Mouse (Mus musculus) kidney, postnatal 0 days (tissue): ENCODE data around the gene Timd2. TPM values are rescaled to one million over a fixed set of nuclear protein-coding genes. Genes with fewer than 3 reads are reported as not detected.
"Not testable (repeated sequence)": the region's sequence is repeated elsewhere in the genome, so short reads cannot be mapped to it uniquely, and the experiment has no call there.

Experiments used
- ATAC-seq: fragments of 200-750 bp; cut with Nextera tagmentation; replicated peaks from 2 replicates; pipeline ENCODE4 v1.8.0; 2017; ENCODE audit warnings: low read depth, moderate number of reproducible peaks, moderate TSS enrichment, moderate library complexity; ENCODE audit not compliant: low FRiP score
- DNase-seq: peaks from one replicate; pipeline ENCODE4 v3.0.0-alpha.2; 2016; ENCODE audit warnings: low spot score
- H3K27ac ChIP-seq: fragments of 300-500 bp; sonication (generic); 2 replicates; pipeline ENCODE4 v1.5.1; 2014; ENCODE audit warnings: mild to moderate bottlenecking
- H3K27me3 ChIP-seq: fragments of 300-500 bp; sonication (generic); 2 replicates; pipeline ENCODE4 v1.6.1; 2014; ENCODE audit warnings: low read length, mixed read lengths; ENCODE audit not compliant: insufficient read depth
- H3K36me3 ChIP-seq: fragments of 300-500 bp; sonication (generic); 2 replicates; pipeline ENCODE4 v1.6.1; 2014; ENCODE audit warnings: low read length, mixed read lengths; ENCODE audit not compliant: insufficient read depth
- H3K4me1 ChIP-seq: fragments of 300-500 bp; sonication (generic); replicated peaks from 2 replicates; pipeline ENCODE4 v1.6.1; 2014; ENCODE audit warnings: antibody characterized with exemption, low read length, mixed read lengths; ENCODE audit not compliant: insufficient read depth
- H3K4me2 ChIP-seq: fragments of 300-500 bp; sonication (generic); 2 replicates; pipeline ENCODE4 v1.6.1; 2014; ENCODE audit warnings: mild to moderate bottlenecking, low read length, moderate library complexity, mixed read lengths
- H3K4me3 ChIP-seq: fragments of 300-500 bp; sonication (generic); replicated peaks from 2 replicates; pipeline ENCODE4 v1.5.1; 2014; ENCODE audit warnings: low read depth, low read length
- H3K9ac ChIP-seq: fragments of 300-500 bp; sonication (generic); 2 replicates; pipeline ENCODE4 v1.6.1; 2014; ENCODE audit warnings: low read depth, low read length
- H3K9me3 ChIP-seq: fragments of 300-500 bp; sonication (generic); replicated peaks from 2 replicates; pipeline ENCODE4 v1.6.1; 2016; ENCODE audit warnings: low read length, inconsistent platforms, mixed read lengths
- CTCF ChIP-seq: IDR thresholded peaks from 2 replicates; pipeline ENCODE4 v1.5.1; 2016; ENCODE audit warnings: antibody characterized with exemption, low read depth, mild to moderate bottlenecking, moderate library complexity
- WGBS: fragments of 180-500 bp; shearing (Covaris S2); extraction: QIAGEN DNeasy Blood & Tissue Kit; methylation state at CpG from one replicate; pipeline ENCODE4 v1.1.7; 2014; 5-methylcytosine and 5-hydroxymethylcytosine counted together
- polyA plus RNA-seq: library from polyadenylated mRNA; unstranded; fragments of >200 nt; fragmentation: Nextera tagmentation; extraction: Ambion mirVana; gene quantifications from 2 replicates; pipeline ENCODE4 v1.2.1, GENCODE M21; 2015

The Timd2 gene
- polyA plus RNA-seq, 1 experiment from 2014 or later: 0.67 TPM

DNA sequence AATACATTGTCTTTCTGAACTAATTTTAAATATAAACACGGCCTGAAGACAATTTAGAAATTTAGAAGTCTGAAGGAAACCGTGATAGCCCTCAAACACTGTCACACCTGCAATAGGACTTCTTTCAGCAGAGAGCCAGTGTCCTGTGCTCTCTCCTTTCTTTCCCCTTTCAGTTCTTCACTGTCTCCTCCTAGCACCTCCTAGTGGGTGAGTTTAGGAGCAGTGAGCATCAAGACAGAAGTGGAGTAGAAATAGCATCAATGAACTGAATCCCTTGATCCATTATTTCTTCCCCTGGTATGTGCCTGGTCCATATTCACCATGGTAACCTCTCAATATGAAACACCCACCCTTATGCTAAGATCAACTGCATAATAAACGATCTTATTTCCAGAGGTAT, 70.3 kb downstream of the Timd2 start:
- Histone ChIP-seq H3K4me2 (no peak overlapping the region), H3K36me3 (no peaks in the 10 kb centered on the region), H3K4me3 (no peak overlapping the region), H3K9me3 (no peaks in the 10 kb centered on the region), H3K9ac (no peak overlapping the region), H3K27me3 (no peaks in the 10 kb centered on the region), H3K4me1 (no peaks in the 10 kb centered on the region), H3K27ac (no peak overlapping the region)
- ATAC-seq (no peak), DNase-seq (no peak)
- WGBS: 81% methylated on average over 3 of the region's 3 CpGs
- no peak; the same call in 1 of the 2 replicates for TF ChIP-seq CTCF

DNA sequence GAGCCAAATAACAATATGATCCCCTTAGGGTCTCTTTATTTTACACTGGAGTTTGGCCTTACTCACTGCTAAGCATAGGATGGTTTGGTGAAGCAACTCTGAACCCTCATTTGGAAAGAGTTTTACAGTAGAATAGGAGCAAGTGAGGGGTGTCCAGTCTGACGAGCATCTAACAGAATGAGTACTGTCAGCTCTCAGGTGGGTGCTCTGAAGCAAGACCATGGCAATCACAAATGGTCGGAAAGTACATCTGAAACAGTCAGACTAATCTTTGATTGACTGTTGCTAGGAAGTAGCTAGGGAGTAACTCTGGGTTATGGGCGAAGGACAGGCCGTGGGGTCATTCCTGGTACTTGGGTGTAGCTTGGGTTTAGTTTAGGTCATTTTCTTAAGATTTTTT, 71.3 kb downstream of the Timd2 start:
- not testable (repeated sequence) for ATAC-seq, H3K36me3 ChIP-seq, DNase-seq, H3K4me3 ChIP-seq, H3K9me3 ChIP-seq, H3K27ac ChIP-seq, H3K27me3 ChIP-seq, H3K4me2 ChIP-seq, H3K4me1 ChIP-seq, H3K9ac ChIP-seq
- 66% methylated on average over 4 of the region's 4 CpGs for WGBS

DNA sequence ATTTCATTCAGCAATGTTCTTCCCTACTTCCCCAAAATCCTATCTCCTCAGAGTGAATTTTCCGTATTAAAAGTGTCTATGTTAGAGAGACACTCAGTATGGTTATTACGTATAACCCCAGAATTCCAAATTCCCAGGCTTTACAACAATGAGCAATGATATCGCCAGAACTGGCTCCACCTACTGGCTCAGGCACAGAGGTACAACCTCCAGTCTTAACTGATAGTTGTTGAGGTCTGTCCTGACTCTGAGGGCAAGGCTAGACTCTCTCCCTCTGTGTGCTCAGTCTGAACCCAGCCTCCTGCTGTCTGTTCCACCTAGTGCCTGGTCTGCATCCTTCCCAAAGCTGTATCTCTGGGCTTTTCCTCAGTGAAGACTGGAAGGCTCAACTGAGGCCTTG, 75.2 kb downstream of the Timd2 start:
- Histone ChIP-seq H3K36me3 (no peaks in the 10 kb centered on the region), H3K4me3 (no peak overlapping the region), H3K9ac (no peak overlapping the region), H3K4me1 (no peaks in the 10 kb centered on the region), H3K4me2 (no peak overlapping the region), H3K27ac (no peak overlapping the region), H3K27me3 (no peaks in the 10 kb centered on the region), H3K9me3 (no peaks in the 10 kb centered on the region)
- peak; percentile 71 for TF ChIP-seq CTCF
- peak; percentile 54 for DNase-seq
- WGBS: 37% methylated on average over 3 of the region's 3 CpGs
- no peak for ATAC-seq

DNA sequence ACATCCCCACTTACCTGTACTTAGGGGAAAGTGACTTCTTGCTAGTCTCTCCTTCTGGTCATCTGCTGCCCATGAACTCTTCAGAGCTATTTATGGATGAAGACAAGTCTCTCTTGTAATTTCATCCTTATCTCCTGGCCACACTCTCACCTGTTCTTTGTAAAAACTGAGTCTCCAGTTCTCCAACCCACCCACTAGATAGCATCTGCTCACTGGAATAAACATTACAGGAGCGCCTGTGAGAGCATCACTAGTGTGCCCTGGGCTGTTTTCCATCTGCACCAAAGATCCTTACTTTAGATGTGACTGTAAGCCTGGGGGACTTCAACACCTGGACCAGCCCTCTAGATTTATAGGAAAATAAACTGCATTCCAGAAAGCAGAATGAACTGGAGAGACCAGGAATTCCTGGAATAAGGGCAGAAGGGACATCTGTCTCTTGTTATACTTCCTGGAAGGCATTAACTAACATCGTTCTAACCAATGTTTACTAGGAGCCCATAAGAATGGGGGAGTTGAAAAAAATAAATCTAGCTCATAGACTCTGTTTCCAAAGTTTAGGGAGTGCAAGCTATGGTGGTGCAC, 77.6 kb downstream of the Timd2 start, which contains the start of gene Dppa1:
TSS of gene Dppa1 (minus strand) at position 51 of the 585 bp plus-strand sequence.
- Histone ChIP-seq H3K36me3 (no peaks in the 10 kb centered on the region), H3K9ac (no peak within 1 kb of the TSS), H3K4me3 (no peak within 1 kb of the TSS), H3K27me3 (no peaks in the 10 kb centered on the region), H3K4me1 (no peaks in the 10 kb centered on the region), H3K27ac (no peak within 1 kb of the TSS), H3K9me3 (no peaks in the 10 kb centered on the region), H3K4me2 (no peak within 1 kb of the TSS)
- TF ChIP-seq CTCF: no peak
- WGBS: 59% methylated on average over 2 of the region's 2 CpGs
- DNase-seq (no peak), ATAC-seq (no peak)

DNA sequence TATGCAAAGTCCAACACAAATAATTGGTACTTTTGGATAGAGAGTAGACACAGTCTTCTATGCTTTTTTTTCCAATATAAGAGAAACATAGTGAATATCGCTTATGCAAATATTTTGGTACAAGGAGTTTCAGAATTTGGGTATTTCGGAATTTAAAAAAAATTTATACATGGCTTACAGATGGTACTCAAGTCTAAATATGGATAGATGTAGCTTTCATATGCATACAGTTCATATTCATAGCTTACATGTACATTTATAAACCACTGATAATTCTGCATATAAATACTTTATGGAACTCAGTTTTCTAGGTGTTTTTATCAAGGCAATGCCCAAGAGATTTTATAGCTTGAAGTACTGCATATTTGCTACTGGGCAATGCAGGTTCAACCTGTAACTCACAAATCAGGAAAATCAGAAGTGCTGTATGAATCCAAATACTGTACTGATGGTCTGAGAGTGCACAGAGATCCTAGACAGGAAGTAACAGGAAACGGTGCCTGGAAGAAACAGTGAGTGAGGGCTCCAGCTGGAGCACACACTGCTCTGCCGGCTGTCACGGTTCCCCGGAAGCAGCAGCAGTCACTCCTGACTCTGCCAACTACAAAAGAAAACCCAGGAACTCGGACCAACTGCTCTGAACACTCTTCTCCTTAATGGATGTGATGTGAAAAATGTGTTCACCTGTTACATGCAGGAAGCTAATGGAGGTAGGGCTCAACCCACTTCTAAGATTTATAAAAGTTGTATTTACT, 86.3 kb downstream of the Timd2 start:
- TF ChIP-seq CTCF: no peak
- H3K4me2 ChIP-seq: no peak overlapping the region
- H3K36me3 ChIP-seq: no peaks in the 10 kb centered on the region
- DNase-seq (no peak), ATAC-seq (no peak)
- 51% methylated on average over 7 of the region's 7 CpGs for WGBS
- no peak overlapping the region for H3K27ac ChIP-seq
- no peak overlapping the region for H3K9ac ChIP-seq
- no peak overlapping the region for H3K4me3 ChIP-seq
- no peaks in the 10 kb centered on the region for H3K9me3 ChIP-seq
- no peaks in the 10 kb centered on the region for H3K27me3 ChIP-seq
- no peaks in the 10 kb centered on the region for H3K4me1 ChIP-seq

DNA sequence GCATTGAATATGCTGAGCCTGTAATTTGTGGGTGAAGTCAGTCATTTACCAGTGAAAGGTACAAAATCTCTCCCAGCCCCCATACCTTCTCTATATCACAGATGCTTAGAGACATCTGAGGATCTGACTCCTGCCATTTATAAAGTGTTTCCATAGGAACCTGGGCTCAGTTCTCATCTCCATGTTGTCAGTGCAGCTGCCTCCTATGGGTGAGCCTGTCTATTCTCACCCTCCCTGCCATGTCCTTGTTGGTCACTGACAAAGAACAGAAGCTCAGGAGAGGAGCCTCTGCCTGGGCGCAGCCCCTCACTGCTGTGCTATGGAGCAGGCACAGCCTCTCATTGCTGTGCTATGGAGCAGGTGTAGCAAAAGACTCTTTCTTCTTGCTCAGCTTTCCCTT, 86.9 kb downstream of the Timd2 start:
- DNase-seq (no peak), ATAC-seq (no peak)
- WGBS: 97% methylated on average over 1 of the region's 1 CpGs
- no peak overlapping the region for H3K27ac ChIP-seq
- H3K9me3 ChIP-seq: no peaks in the 10 kb centered on the region
- no peak for TF ChIP-seq CTCF
- H3K36me3 ChIP-seq: no peaks in the 10 kb centered on the region
- no peak overlapping the region for H3K4me3 ChIP-seq
- no peak overlapping the region for H3K9ac ChIP-seq
- no peaks in the 10 kb centered on the region for H3K27me3 ChIP-seq
- no peaks in the 10 kb centered on the region for H3K4me1 ChIP-seq
- H3K4me2 ChIP-seq: no peak overlapping the region

Other genes starting within 250 kb of the Timd2 start
- gene Gm12169, start 182.8 kb downstream of the Timd2 start, polyA plus RNA-seq: not detected in 2 replicates
- gene BC053393, start 135.5 kb downstream of the Timd2 start, polyA plus RNA-seq: not detected in 2 replicates
- gene Dppa1, start 77.8 kb downstream of the Timd2 start, polyA plus RNA-seq: 0.07 and 0.54 TPM in 2 replicates
- gene Havcr1, start 28.0 kb upstream of the Timd2 start, polyA plus RNA-seq: 0.80 and 0.93 TPM in 2 replicates
- 0.11 and 0.40 TPM in 2 replicates for gene Timd4, start 103.7 kb upstream of the Timd2 start, polyA plus RNA-seq